Mouse (Mus musculus) macrophage (primary cell): ENCODE data around the gene Ankmy2. TPM values are rescaled to one million over a fixed set of nuclear protein-coding genes. Genes with fewer than 3 reads are reported as not detected.

Experiments
- polyA plus RNA-seq: library from polyadenylated mRNA; stranded (reverse); fragments of 250-400 nt; gene quantifications from 3 replicates; pipeline ENCODE4 v1.2.4, GENCODE M21; 2018; ENCODE audit warnings: inconsistent platforms

The Ankmy2 gene
- polyA plus RNA-seq, 1 experiment from 2014 or later = 18.2 TPM

Other genes starting within 250 kb of the Ankmy2 start
- gene Agr3, start 231.5 kb upstream of the Ankmy2 start, polyA plus RNA-seq = not detected in 3 replicates
- not detected in 3 replicates for gene Agr2, start 164.2 kb upstream of the Ankmy2 start, polyA plus RNA-seq
- 10.1 to 18.2 TPM (median 17.7 TPM) in 3 replicates for gene Tspan13, start 114.6 kb upstream of the Ankmy2 start, polyA plus RNA-seq
- 8.0 to 29.1 TPM (median 14.2 TPM) in 3 replicates for gene Bzw2, start 966 bp downstream of the Ankmy2 start, polyA plus RNA-seq
- gene Lrrc72, start 96.3 kb downstream of the Ankmy2 start, polyA plus RNA-seq = not detected in 3 replicates
- gene Sostdc1, start 157.0 kb downstream of the Ankmy2 start, polyA plus RNA-seq = not detected in 3 replicates
- gene Ispd, start 224.3 kb downstream of the Ankmy2 start, polyA plus RNA-seq = 0.82 to 1.9 TPM (median 1.4 TPM) in 3 replicates
- not detected in 3 replicates for gene D630036H23Rik, start 225.1 kb downstream of the Ankmy2 start, polyA plus RNA-seq